Mouse (Mus musculus) mesoderm, embryonic 11.5 days (tissue): ENCODE results near the gene Gm42878.
A peak's percentile ranks its signal among the peaks of the same experiment; 100 is the strongest.
"Not testable (repeated sequence)": the region's sequence is repeated elsewhere in the genome, so short reads cannot be mapped to it uniquely, and the experiment has no call there.

Experiments
- DNase-seq: peaks from one replicate; pipeline ENCODE4 v3.0.0-alpha.2; 2012; ENCODE audit warnings: low read depth, low spot score

The Gm42878 gene

DNA sequence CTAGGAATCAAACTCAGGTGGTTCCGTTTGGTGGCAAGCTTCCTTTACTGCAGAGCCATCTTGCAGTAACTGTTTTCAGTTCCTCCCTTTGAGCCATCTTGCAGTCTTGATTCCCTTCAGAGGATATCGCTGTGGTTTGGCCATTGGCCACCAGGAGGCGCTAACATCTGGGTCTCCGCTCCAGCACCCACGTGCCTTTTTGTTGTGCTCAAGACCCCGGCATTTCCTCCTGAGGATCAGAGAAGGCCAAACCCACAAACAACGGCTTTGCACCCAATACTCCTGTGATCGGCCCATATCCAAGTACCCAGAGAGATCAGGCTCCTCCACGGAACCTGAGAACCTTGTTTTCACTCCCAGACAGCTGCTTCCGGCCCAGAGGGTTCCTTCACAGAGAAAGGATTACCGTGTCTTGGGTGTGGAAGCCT lies 19.2 kb upstream of the Gm42878 start:
- peak; percentile 92 for DNase-seq

DNA sequence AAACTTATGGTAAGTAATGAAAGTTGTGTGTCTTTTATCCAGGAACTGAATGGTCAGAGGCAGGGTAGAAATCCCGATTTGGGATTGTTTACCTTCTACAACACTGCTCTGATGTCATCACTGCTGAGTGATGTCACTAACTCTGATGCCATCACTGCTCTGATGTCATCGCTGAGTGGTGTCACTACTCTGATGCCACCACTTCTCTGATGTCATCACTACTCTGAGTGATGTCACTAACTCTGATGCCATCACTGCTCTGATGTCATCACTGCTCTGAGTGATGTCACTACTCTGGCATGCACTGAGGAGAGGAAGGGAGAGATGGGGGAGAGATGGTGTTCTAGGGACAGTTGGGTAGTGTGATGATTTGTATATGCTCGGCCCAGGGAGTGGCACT lies 17.2 kb upstream of the Gm42878 start:
- DNase-seq = peak; percentile 30

DNA sequence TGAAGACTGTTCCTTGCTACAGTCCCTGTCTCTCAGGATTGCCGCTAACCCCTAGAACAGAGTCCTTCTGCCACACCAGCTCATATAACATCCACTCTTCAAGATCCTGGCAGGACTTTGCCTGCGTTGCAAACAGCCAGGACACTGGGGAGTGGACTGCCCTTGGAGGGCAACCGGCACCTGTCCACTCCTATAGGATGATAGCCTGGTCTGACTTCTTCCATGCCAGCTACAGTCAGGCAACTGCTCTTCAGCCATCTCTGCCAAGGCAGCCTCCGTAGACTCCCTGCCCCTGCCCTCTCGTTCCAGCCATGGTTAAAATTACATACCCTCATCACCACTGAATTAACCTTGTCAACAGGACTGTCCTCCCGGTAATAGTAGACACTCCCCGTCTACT lies 3.9 kb upstream of the Gm42878 start:
- DNase-seq = no peak

DNA sequence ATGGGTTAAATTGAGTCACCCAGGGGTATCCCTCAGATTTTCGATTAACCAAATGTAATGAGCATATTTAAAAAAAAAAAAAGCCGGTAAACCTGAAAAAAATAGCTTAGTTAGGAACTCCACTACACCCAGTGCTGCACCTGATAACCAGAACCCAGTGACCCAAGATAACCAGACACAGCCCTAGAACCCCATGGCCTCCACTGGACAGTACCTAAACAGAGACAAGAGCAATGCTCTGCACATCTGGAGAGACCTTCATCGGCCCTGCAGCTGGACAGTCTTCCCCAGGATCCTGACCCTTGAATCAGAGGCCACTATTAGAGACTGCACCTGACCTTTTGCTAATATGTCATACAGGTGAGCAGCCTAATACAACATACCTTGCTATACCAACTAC lies 1.8 kb upstream of the Gm42878 start:
- DNase-seq = no peak

DNA sequence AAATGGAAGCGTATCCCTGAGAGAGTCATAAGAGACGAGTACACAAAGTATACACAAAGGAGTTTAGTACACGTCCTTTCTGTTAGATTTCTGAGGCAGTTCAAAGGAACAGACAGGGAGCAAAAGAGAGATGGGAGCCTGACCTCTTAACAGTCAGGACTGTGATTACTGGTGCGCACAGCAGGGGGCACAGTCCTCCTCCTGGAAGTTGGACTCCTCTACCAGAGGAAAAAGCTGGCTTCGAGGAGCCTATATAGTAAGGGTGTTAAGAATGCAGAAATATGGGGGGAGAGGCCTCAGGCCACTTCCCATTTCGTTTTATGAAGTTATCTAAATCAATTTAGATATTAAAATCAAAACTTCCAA lies 1.2 kb upstream of the Gm42878 start:
- DNase-seq = peak; percentile 61

DNA sequence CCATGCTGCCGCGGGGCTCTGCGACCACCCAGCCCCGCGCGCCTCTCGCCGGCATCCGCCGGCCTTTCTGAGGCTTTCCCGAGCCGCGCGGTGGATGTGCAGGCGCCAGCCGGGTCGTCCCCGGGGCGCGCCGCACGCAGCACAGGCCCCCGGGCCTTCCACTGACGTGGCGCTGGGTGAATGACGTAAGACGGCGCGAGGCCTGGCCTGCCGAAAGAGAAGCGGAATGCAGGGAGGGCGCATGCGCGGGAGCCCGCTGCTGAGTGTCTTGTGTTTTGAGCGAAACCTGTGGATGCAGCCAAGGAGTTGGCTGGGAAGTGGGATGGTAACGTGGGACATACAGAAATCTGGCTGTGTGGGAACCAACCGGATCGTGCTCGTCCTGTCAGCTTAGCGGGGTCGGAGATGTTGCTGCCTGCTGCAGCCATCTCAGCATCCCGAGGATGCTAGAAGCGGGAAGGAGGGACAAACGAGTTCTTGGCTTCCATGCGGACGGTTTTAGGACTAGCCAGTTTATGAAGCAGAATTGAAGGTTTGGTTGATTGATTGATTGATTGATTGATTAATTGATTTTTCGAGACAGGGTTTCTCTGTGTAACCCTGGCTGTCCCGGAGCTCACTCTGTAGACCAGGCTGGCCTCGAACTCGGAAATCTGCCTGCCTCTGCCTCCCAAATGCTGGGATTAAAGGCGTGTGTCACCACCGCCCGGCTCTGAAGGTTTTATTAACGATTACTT lies 679 bp upstream of the Gm42878 start, which contains the start of gene Mapkapk5:
Mapkapk5 (minus strand) TSS at position 113 of the 737 bp plus-strand sequence.
- peak; percentile 98 for DNase-seq

DNA sequence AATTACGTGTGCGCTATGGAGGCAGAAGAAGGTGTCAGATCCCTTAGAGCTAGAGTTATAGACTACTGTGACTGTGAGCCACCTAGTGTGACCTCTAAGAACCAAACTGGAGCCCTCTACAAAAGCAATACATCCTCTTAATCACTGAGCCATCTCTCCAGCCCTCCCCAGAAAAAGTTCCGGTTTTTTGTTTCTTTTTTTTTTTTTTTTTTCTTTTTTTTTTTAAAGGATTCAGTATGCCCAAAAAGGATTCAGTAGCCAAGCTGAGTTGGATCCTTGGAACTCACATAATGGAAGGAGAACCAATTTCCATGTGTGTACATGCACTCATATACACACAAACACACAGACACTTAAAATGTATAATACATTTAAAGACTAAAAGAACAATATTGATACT lies 1.9 kb downstream of the Gm42878 start:
- no peak for DNase-seq

DNA sequence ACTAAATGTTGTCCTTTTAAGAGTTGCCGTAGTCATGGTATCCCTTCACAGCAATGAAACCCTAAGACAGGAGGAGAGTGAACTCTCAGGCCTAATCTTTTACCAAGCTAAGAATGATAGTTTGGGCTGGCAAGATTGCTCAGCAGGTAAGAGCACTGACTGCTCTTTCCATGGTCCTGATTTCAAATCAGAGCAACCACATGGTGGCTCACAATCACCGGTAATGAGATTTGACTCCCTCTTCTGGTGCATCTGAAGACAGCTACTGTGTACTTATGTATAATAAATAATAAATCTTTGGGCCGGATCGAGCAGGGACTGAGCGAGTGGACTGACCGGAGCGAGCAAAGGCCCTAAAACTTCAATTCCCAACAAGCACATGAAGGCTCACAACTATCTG lies 4.0 kb downstream of the Gm42878 start:
- DNase-seq = no peak

DNA sequence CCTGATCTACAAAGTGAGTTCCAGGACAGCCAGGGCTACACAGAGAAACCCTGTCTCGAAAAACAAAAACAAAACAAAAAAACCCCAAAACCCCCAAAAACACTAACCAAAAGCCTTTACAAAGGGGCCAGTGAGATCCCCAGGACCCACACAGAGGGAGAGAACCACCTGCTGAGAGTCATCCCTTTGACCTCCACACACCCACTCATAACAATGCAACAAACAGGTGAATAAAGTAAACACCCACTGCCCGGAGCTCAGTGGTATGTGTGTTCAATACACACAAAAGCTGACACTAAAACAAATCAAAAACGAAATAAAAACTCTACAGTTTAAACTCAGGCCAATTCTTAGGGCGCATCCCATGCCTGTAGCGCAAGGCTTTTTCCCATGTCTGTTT lies 5.2 kb downstream of the Gm42878 start:
- DNase-seq = no peak

DNA sequence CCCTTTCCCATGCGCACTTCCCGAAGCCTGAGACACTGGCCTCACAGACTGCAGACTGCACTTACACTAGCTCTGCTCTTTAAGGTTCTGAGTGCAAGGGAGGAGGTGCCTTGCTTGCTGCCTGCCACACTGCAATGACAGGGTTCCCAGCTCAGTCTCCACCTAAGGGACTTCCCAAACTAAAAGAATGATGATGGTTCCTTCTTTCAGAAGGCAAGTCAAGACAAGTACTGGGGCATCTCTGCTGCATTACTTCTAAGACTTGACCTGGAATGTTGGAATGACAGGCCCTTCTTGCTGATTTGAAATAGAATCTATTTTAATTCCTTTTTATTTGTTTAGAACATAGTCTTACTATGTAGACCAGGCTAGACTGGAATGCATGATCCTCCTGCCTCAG lies 7.7 kb downstream of the Gm42878 start:
- DNase-seq = no peak

DNA sequence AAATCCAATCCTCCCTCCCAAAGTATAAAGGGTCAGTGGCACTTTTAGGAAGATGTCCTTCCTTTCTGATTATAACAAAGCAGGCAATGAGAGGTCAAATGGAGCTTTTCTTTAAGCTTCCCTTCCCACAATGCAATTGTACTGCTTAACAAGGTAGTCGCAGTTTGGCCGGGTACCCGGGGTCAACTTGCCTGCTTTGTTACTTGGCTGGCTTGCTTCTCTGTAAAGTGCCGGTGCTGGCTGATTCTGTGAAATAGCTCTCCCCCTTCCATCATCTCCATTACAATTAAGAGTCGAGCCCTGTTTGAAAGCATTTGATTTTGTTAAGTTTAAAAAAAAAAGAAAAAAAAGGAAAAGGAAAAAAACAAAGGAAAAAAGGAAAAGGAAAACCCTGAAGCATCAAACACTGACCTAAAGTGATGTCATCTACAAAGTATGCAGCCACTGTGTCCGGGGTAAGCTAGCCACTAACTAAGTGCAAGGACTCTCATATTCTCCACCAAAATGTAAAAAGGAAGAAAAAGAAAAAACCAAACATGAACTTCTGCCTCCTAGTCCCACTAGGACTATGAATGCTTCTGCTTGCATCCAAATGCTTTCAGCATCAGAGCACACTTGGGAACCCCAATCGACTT lies 8.2 kb downstream of the Gm42878 start:
- DNase-seq = no peak

DNA sequence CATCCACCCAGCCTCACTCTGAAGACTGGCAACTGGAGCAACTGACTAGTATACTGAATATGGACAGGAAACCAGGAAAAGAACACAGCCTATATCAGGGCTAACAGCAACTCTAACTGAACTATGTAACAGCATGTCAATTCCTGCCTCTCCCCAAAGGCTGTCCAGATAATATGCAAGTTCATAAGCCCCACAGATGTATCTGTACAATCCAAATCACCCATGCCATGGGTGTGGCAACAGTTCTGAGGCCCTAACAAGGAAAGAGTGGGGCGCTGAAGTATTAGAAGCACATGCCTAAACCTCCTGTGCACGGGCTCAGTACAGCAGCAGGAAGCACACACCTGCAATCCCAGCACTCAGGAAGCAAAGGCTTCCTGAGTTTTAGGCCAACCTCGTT lies 10.2 kb downstream of the Gm42878 start:
- DNase-seq = no peak

DNA sequence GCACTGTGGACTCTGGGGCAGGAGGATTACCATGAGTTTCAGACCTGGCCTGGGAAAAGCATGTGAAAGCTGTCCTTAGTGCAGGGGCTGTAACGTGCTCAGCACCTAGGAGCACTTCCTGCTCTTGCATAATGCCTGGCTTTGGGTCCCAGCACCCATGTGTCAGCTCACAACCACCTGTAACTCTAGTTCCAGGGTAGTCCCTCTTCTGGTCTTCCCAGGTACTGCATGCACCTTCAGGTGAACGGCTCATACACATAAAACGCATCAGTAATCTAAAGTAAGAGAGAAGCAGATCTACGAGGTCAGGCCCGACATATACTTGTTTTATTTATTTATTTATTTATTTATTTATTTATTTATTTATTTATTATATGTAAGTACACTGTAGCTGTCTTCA lies 10.8 kb downstream of the Gm42878 start:
- peak; percentile 30 for DNase-seq

DNA sequence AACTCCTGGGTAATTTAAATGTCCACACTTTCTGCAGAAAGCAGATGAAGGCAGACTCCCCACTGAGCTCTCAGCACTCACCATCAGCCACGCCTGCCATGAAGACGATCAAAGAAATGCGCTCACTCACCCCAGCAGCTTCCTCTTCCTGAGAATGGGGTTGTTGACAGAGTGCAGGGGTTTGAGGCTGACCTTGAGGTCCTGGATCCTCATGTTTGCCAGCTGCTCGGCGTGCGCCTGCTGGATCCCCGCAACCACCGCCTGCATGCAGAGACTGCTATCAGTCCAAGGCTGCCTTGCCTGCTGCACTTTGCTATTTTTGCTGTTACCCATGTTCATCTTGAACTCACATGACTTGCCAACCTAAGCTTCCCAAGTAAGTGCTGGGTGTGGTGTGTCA lies 18.3 kb downstream of the Gm42878 start:
- DNase-seq = peak; percentile 12

DNA sequence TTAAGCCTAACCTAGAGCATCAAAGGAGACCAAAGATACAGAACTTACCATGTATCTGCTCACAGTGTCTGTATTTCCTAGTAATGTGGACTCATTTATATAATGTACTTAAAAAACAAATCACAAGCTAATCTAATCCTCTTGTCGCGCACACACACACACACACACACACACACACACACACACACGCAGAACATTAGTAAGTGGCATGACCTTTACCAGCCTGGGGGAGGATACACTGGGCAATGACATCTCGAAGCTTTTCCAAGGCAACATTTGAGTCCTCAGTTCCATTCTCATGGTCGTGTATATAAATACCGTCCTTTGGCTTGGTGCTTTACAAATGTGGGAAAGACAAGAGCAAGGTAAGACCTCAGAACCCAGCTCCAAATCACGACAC lies 18.8 kb downstream of the Gm42878 start:
- no peak for DNase-seq

DNA sequence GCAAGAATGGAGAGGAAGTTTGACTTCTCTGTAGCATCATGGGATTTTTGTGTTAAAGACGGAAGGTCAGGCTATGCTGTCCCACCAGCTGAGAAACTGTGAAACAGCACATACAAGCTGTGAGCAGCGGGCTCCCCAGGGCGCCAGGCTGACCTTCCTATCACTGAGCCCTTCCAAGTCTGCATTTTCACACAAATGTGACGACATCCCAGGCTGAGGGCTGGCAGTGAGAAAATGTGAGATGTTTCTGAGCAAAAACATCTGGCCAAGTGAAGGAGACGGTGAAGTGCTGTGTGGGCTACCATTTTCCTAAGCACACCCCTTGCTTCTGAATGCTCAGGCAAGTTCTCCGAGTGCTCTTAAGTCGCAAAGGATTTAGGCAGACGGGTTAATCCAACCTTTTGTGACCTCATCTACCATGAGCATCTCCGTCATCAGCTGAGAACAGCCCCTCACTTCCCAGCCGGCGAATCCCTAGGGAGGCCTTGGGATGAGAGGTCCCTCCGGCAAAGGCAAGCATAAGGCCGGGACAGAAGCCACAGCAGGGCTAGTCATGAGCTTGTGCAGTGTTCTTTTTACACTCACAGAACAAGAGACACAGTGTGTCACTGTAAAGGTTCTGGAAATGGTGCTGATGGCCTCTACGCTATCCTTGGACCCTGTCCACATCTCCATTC lies 19.4 kb downstream of the Gm42878 start:
- no peak for DNase-seq

DNA sequence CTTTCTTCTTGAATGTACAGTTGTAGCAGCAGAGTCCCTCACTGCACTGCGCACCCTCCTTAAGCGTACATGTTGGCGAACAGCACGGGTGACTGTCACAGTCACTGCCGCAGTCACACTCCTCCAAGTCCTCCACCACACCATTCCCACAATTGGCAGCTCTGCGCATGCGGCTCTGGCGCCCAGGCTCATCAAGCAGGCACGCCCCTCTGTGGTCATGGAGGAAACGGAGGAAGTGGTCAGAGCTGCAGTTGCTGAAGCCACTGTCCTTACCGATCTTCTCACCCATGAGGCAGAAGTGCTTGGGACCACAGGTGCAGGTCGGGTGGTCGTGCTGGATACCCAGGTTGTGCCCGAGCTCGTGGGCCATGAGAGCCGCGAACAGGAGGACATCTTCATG lies 25.5 kb downstream of the Gm42878 start:
- not testable (repeated sequence) for DNase-seq

DNA sequence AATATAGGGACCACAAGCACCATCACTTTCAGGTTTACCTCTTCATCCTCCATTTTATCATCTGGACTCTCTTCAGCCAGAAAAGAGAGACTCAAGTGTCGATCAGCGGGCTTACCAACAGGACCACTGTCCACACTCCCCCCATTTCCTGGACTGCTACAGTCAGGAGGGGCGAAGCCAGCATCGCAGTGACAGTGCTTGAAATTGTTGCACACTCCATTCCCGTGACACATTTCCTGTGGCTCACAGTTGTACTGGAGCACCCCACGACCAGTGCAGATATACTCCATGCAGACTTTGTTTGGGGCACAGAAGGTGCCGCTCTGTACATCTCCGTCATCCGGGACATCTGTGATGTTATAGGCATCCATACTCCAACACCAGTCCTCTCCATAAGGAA lies 26.3 kb downstream of the Gm42878 start:
- no peak for DNase-seq

DNA sequence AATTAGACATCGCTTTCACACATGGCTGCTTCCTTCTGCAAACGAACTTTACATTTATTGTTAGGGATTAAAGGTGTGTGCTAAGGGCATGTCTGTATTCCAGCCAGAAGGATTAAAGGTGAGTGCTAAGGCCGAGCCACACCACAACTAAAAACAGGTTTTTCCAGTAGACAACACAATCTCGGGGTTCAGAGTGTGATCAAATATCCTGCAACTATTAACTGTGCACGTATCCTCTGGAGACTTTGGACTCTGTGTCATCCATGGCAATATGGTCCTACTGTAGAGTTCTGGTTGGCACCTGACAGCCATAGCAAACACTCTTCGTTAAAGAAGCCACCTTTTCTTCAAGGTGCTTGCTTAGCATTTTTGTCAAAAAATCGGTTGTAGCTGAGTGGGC lies 35.3 kb downstream of the Gm42878 start:
- no peak for DNase-seq

DNA sequence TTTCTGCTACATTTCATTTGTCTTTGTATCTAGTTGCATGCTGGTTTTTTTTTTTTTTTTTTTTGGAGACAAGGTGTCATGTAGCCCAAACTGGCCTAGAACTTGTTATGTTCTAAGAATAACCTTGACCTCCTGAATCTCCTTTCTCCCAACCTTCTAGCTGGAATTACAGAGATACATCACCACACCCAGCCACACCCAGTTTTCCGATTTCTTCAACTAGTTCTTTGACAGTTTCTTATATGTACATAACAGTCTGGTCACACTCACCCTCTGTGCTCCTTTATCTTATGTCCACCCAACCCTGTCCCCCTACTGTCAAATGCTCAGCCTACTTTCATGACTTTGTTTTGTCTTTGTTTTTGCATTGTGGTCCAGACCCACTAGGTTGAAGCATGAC lies 38.4 kb downstream of the Gm42878 start:
- DNase-seq = no peak

DNA sequence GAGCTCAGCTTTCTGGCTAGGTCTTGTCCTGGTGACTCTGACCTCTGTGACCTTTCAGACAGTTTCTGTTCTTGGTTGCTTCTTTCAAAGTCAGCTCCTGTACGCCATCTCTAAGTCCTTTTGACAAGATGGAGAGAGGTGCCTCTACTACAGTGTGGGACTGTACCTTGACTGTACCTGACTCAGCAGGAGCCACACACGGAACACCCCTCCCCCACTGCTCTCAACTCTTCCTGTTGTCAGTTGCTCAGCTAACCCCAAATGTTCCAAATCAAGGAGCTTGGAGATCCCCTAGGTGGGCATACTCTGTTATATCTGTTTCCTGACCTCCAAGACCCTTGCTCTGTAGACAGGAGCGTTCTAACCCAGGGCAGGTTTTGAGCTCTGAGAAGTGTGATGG lies 42.1 kb downstream of the Gm42878 start, which contains the start of gene Adam1b:
Adam1b (minus strand) TSS at position 205 of the 400 bp plus-strand sequence.
- DNase-seq = no peak

DNA sequence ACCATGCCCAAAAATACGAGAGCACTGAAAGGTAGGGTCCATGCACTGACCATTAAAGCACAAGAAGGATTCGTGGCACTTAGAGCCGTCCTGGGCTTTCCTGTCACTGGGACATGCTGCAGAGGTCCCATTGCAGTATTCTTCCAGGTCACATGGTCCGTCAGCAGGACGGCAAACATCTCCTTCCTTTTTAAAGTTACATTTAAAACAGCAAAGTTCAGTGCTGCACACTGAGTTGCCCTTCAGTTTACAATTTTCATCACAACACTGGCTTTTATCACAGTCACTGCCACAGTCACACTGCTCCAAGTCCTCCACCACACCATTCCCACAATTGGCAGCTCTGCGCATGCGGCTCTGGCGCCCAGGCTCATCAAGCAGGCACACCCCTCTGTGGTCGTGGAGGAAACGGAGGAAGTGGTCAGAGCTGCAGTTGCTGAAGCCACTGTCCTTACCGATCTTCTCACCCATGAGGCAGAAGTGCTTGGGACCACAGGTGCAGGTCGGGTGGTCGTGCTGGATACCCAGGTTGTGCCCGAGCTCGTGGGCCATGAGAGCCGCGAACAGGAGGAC lies 43.8 kb downstream of the Gm42878 start:
- DNase-seq = not testable (repeated sequence)
